Mouse (Mus musculus) neural tube, embryonic 15.5 days (tissue): ENCODE measurements around the gene Hist1h2ab. TPM values are rescaled to one million over a fixed set of nuclear protein-coding genes. Genes with fewer than 3 reads are reported as not detected.
"Not testable (repeated sequence)": the region's sequence is repeated elsewhere in the genome, so short reads cannot be mapped to it uniquely, and the experiment has no call there.

ENCODE experiments used
- ATAC-seq: fragments of 200-750 bp; cut with Nextera tagmentation; 2 replicates; pipeline ENCODE4 v1.8.0; 2017; ENCODE audit warnings: mild to moderate bottlenecking, moderate TSS enrichment, moderate library complexity; ENCODE audit not compliant: low FRiP score
- H3K27ac ChIP-seq: fragments of 300-500 bp; sonication (generic); replicated peaks from 2 replicates; pipeline ENCODE4 v1.5.1; 2015; ENCODE audit warnings: mild to moderate bottlenecking, inconsistent platforms
- H3K27me3 ChIP-seq: fragments of 300-500 bp; sonication (generic); replicated peaks from 2 replicates; pipeline ENCODE4 v1.6.1; 2015; ENCODE audit warnings: inconsistent platforms
- H3K36me3 ChIP-seq: fragments of 300-500 bp; sonication (generic); 2 replicates; pipeline ENCODE4 v1.6.1; 2015; ENCODE audit warnings: inconsistent platforms
- H3K4me1 ChIP-seq: fragments of 300-500 bp; sonication (generic); 2 replicates; pipeline ENCODE4 v1.6.1; 2015; ENCODE audit warnings: inconsistent platforms
- H3K4me2 ChIP-seq: fragments of 300-500 bp; sonication (generic); 2 replicates; pipeline ENCODE4 v1.6.1; 2015; ENCODE audit warnings: inconsistent platforms, mild to moderate bottlenecking, moderate library complexity
- H3K4me3 ChIP-seq: fragments of 300-500 bp; sonication (generic); replicated peaks from 2 replicates; pipeline ENCODE4 v1.5.1; 2015; ENCODE audit warnings: mild to moderate bottlenecking, inconsistent platforms
- H3K9ac ChIP-seq: fragments of 300-500 bp; sonication (generic); replicated peaks from 2 replicates; pipeline ENCODE4 v1.6.1; 2015; ENCODE audit warnings: mild to moderate bottlenecking, inconsistent platforms
- H3K9me3 ChIP-seq: fragments of 300-500 bp; sonication (generic); replicated peaks from 2 replicates; pipeline ENCODE4 v1.6.1; 2016; ENCODE audit warnings: inconsistent platforms
- WGBS: fragments of 180-500 bp; shearing (Covaris S2); methylation state at CpG from one replicate; pipeline ENCODE4 v1.1.7; 2015; ENCODE audit warnings: mixed read lengths; 5-methylcytosine and 5-hydroxymethylcytosine counted together
- polyA plus RNA-seq: library from polyadenylated mRNA; unstranded; fragments of >200 nt; fragmentation: Nextera tagmentation; extraction: Ambion mirVana; gene quantifications from 2 replicates; pipeline ENCODE4 v1.2.1, GENCODE M21; 2015

The Hist1h2ab gene
- polyA plus RNA-seq, 1 experiment from 2014 or later: 3.0 TPM

DNA sequence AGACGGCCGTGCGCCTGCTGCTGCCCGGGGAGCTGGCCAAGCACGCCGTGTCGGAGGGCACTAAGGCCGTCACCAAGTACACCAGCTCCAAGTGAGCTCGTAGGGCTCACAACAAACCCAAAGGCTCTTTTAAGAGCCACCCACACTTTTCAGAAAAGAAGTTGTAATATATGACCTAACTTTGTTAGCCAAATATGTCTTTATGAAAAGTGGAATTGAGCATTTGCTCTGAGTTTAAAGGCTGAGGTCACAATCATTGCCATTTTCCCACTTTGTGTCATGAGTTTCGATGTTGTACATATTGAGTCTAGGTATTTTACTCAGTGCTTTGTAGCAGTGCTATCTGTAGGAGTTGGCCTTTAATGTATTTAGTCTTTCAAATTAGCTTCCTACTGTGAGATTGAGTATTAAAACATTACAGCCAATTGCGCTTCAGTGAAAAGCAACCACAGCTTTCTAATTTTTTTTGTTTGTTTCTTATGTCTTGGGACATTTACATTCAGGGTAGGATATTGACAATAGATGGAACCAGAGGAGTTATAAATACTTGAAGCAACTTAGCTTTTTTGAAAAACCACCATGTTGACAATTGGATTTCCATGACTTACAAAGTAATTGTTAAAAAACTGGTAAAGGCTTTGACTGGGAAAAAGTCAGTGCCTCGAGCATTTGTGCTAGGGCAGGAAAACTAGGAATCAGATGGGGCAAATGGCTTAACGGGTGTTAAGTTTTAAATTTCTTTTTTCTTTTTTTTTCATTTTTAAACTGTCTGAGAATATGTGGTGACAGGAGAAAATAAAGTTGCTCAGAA, 3.6 kb upstream of the Hist1h2ab start:
- peaks cover 22% of the 10 kb centered on the region for H3K4me1 ChIP-seq
- H3K27me3 ChIP-seq: no peaks in the 10 kb centered on the region
- H3K4me2 ChIP-seq: peak overlapping the region; percentile 81
- 0 out of 2 replicates have a peak overlapping the region, but pooled peaks have one; percentile 29 for H3K9ac ChIP-seq
- peak overlapping the region; percentile 96 for H3K27ac ChIP-seq
- H3K36me3 ChIP-seq: no peaks in the 10 kb centered on the region
- H3K9me3 ChIP-seq: no peaks in the 10 kb centered on the region
- 3% methylated on average over 10 of the region's 13 CpGs for WGBS
- H3K4me3 ChIP-seq: peak overlapping the region; percentile 46
- ATAC-seq: peak; percentile 16; the same call in 1 of the 2 replicates

DNA sequence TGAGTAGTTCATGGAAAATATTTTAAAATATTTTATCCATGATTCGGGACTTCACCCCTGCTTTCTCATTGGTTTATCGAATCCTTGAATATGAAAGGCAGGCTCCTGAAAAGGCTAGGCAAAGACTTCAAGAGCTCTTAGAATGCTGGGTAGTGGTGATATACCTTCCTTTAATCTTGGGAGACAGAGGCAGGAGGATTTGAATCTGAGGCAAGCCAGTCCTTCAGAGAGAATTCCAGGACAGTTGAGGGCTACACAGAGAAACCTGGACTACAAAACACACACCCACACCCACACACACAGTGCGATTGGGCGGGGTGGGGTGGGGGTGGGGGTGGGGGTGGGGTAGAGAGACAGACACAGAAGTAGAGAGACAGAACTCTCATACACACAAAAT, 3.0 kb upstream of the Hist1h2ab start:
- Histone ChIP-seq H3K4me3 (no peak overlapping the region), H3K27ac (no peak overlapping the region), H3K9ac (no peak overlapping the region), H3K27me3 (no peaks in the 10 kb centered on the region), H3K4me2 (no peak overlapping the region), H3K9me3 (no peaks in the 10 kb centered on the region), H3K4me1 (peaks cover 25% of the 10 kb centered on the region), H3K36me3 (no peaks in the 10 kb centered on the region)
- no peak for ATAC-seq
- 2% methylated on average over 4 of the region's 4 CpGs for whole genome bisulfite sequencing

DNA sequence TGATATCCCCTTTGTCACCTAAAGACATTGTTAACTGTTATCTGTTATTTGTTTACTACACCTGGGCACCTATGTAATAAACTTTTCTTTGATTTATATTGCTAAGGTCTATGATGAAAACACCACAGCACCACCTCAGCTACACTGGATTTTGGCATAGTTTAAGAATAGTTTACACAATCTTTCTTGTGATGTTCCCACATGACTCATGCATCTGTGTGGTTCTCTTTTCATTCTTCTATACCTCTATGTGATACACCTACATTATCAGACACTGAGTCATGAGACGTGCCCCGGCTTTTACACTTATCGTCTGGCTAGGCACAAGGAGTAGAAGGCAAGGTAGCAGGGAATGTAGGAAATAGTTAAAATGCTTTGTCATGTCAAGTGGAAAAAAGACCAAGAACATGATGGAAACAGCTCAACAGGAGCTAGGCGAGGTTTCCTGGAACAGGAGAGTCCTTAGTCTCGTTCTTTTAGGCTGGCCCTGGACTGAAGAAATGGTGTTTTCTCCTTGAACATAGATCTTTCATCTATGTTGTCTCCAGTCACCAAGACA, 1.3 kb upstream of the Hist1h2ab start:
- WGBS: 89% methylated on average over 5 of the region's 5 CpGs
- no peak overlapping the region for H3K4me2 ChIP-seq

DNA sequence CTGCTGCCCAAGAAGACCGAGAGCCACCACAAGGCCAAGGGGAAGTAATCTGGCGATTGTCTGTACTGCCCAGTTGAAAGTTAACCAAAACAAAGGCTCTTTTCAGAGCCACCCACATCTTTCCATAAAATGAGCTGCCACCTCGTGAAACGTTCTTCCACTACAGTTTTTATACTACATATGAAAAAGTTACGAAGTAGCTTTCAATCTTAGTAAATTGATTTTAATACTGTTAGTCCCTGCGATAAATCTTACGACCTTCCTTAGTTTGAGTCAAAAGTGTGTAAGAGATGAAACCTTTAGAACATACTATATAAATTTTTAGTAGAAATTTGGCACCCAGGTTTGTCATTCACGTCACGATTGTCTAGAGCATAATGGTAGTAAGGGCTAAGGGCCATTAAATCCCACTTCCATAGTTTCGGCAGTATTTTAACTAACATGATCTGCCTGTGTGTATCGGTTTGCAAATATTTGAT, 591 bp downstream of the Hist1h2ab start:
- Histone ChIP-seq H3K4me3 (peak overlapping the region; percentile 46), H3K9me3 (no peaks in the 10 kb centered on the region), H3K4me2 (peak overlapping the region; percentile 81), H3K9ac (peak overlapping the region; percentile 8; the same call in 1 of the 2 replicates), H3K36me3 (no peaks in the 10 kb centered on the region), H3K4me1 (peaks cover 19% of the 10 kb centered on the region), H3K27ac (peak overlapping the region; percentile 93), H3K27me3 (no peaks in the 10 kb centered on the region)
- 1% methylated on average over 11 of the region's 11 CpGs for WGBS
- no peak for ATAC-seq

More for the DNA sequence above, 1.3 kb upstream of the Hist1h2ab start:
- Histone ChIP-seq H3K36me3 (no peaks in the 10 kb centered on the region), H3K9me3 (no peaks in the 10 kb centered on the region), H3K27me3 (no peaks in the 10 kb centered on the region), H3K9ac (no peak overlapping the region), H3K27ac (peak overlapping the region; percentile 65; the same call in 1 of the 2 replicates), H3K4me3 (no peak overlapping the region), H3K4me1 (peaks cover 25% of the 10 kb centered on the region)
- ATAC-seq: no peak

DNA sequence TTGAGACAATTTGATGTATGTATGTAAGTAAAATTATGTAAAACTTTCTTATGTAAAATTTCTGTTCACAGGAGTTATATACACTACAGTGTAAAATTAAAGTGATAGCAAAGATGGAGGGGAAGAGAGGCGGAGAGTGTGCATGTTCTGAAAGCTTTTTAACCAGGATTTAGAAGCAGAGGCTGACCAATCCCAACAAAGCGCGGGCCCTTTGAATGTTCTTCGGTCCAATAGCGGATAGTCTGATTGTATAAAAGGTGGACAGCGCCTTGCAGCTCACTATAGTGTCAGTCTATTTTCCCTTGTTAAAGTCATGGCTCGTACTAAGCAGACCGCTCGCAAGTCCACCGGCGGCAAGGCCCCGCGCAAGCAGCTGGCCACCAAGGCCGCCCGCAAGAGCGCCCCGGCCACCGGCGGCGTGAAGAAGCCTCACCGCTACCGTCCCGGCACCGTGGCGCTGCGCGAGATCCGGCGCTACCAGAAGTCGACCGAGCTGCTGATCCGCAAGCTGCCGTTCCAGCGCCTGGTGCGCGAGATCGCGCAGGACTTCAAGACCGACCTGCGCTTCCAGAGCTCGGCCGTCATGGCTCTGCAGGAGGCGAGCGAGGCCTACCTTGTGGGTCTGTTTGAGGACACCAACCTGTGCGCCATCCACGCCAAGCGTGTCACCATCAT, 1.3 kb downstream of the Hist1h2ab start, which contains the start of gene Hist1h3b:
Hist1h3b (plus strand) TSS at position 201 of the 675 bp plus-strand sequence.
- ATAC-seq: peak; percentile 80
- H3K4me1 ChIP-seq: peaks cover 17% of the 10 kb centered on the region

DNA sequence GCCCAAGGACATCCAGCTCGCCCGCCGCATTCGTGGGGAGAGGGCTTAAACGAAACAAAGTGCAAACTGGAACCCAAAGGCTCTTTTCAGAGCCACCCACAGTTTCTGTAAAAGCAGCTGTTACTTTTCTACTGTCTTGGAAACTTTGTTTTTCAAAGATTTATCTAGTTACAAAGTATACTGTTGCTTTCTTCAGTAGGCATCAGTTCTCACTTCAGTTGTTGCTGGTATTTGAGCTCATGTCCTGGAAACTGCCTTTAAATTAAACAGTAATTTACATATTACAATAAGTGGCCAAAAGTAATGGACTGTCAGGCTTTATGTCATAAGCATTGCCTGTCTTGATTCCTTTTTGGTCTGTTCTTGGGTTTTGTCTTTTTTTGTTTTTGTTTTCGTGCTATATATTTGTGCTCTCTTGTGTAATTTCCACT, 1.8 kb downstream of the Hist1h2ab start:
- ATAC-seq: no peak
- Histone ChIP-seq H3K9me3 (no peaks in the 10 kb centered on the region), H3K4me3 (no peak overlapping the region), H3K27me3 (no peaks in the 10 kb centered on the region), H3K27ac (no peak overlapping the region), H3K36me3 (no peaks in the 10 kb centered on the region), H3K4me1 (peaks cover 17% of the 10 kb centered on the region), H3K9ac (no peak overlapping the region), H3K4me2 (peak overlapping the region; percentile 34)
- WGBS: 4% methylated on average over 6 of the region's 6 CpGs

More for the DNA sequence above, 1.3 kb downstream of the Hist1h2ab start, which contains the start of gene Hist1h3b:
- 0% methylated on average over 19 of the region's 47 CpGs for WGBS
- Histone ChIP-seq H3K4me3 (peak within 1 kb of the TSS; percentile 46), H3K27ac (peak within 1 kb of the TSS; percentile 93), H3K4me2 (peak within 1 kb of the TSS; percentile 81), H3K9ac (peak within 1 kb of the TSS; percentile 52)
- H3K9me3 ChIP-seq, H3K27me3 ChIP-seq, H3K36me3 ChIP-seq: not testable (repeated sequence)

DNA sequence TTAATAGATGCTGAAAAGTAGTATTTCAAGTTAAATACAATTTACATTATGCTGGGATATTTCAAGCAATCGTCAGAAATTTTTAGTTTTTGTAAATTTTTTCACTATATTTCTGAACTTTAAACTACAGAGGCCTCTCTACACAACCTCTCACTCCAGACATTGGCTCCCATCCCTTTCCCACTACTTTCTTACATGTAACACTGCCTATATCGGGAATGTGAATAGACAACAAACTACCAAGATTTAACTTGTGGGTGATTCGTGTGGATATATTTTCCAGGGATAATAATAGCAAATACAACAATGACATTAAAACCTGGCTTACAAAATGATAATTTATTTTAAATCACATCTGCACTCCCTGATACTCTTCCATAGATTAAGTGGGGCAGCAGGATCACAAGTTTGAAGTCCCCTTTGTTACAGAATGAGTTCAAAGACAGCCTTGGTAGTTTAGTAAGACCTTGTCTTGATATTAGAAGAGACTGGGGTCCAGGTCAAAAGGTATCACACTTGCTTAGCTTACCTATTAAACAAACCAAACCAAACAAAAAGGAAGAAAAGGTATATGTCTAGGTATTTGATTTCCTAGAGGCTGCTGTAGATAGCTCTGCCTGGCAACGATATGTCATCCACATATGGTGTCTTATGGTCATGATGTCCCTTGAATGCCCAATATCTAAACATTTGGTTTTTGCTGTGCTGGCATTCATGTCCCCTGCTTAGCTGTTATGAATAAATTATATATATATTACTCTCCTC, 2.6 kb downstream of the Hist1h2ab start:
- no peak for ATAC-seq
- no peaks in the 10 kb centered on the region for H3K36me3 ChIP-seq
- H3K4me2 ChIP-seq: peak overlapping the region; percentile 34; the same call in 1 of the 2 replicates
- H3K4me1 ChIP-seq: peaks cover 14% of the 10 kb centered on the region
- H3K27ac ChIP-seq: no peak overlapping the region
- no peaks in the 10 kb centered on the region for H3K27me3 ChIP-seq
- no peaks in the 10 kb centered on the region for H3K9me3 ChIP-seq
- 61% methylated on average over 4 of the region's 4 CpGs for WGBS
- H3K9ac ChIP-seq: no peak overlapping the region
- H3K4me3 ChIP-seq: no peak overlapping the region

DNA sequence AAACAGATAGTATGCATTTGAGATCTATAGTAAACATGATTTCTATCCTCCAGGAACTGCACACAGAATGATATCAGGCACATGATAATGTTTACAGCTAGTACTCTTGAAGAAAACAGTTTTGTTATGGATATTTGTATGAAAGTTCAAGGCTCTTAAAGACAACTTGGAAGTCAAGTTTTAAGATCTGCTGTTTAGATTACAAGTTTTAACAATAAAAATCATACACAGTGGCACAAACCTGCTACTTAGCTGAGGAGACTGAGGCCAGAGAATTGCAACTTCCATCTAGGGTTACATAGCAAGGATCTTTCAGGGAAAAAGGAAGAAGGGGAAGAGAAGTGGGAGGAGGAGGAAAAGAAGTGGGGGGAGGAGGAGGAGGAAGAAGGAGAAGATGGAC, 4.1 kb downstream of the Hist1h2ab start:
- Histone ChIP-seq H3K36me3 (no peaks in the 10 kb centered on the region), H3K9me3 (no peaks in the 10 kb centered on the region), H3K9ac (no peak overlapping the region), H3K4me3 (no peak overlapping the region), H3K4me2 (no peak overlapping the region), H3K27me3 (no peaks in the 10 kb centered on the region), H3K27ac (no peak overlapping the region), H3K4me1 (peaks cover 16% of the 10 kb centered on the region)
- no peak for ATAC-seq

DNA sequence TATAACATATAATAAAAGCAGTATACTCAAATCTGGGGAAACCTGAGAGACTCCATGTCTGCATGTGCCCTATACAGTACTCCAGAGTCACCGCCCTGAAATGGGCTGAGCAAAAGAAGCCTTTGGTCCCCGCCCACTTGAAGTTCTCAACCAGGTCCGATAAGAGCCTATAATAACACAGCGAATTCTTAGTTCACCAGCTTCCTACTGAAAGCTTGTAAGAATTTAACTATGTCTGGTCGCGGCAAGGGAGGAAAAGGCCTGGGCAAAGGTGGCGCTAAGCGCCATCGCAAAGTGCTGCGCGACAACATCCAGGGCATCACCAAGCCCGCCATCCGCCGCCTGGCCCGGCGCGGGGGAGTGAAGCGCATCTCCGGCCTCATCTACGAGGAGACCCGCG, 5.9 kb downstream of the Hist1h2ab start, which contains the start of gene Hist1h4b:
Hist1h4b (plus strand) TSS at position 224 of the 400 bp plus-strand sequence.
- Histone ChIP-seq H3K27me3 (no peaks in the 10 kb centered on the region), H3K4me3 (peak within 1 kb of the TSS; percentile 41), H3K27ac (peak within 1 kb of the TSS; percentile 87), H3K36me3 (no peaks in the 10 kb centered on the region), H3K9ac (peak within 1 kb of the TSS; percentile 44), H3K4me1 (peaks cover 22% of the 10 kb centered on the region), H3K9me3 (no peaks in the 10 kb centered on the region), H3K4me2 (peak within 1 kb of the TSS; percentile 66)
- under 1% methylated on average over 17 of the region's 22 CpGs for WGBS
- ATAC-seq: peak; percentile 78

DNA sequence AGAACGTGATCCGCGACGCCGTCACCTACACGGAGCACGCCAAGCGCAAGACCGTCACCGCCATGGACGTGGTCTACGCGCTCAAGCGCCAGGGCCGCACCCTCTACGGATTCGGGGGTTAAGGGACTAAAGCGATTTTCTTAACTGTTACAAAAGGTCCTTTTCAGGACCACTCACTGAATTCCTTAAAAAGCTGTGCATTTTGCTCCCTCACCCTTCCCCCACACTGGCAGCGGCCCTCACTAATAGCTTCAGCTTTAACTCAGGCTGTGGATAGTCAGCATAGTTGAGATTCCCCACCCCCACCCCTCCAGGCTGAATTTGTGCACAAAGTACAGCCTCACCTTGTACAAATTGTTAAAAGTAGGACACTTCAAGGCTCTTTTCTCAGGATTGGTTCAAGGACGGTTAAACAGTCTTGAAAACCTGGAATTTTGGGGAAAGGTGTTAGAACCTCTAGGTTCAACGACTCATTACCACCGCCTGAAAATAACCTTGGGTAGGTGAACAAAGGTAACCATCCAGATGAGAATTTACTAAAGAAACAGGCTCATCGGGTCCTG, 6.4 kb downstream of the Hist1h2ab start:
- peak overlapping the region; percentile 44 for H3K9ac ChIP-seq
- 1% methylated on average over 18 of the region's 23 CpGs for WGBS
- H3K4me3 ChIP-seq: peak overlapping the region; percentile 41
- peaks cover 22% of the 10 kb centered on the region for H3K4me1 ChIP-seq
- H3K36me3 ChIP-seq: no peaks in the 10 kb centered on the region
- no peaks in the 10 kb centered on the region for H3K27me3 ChIP-seq
- ATAC-seq: peak; percentile 7; the same call in 1 of the 2 replicates
- H3K4me2 ChIP-seq: peak overlapping the region; percentile 66
- peak overlapping the region; percentile 87 for H3K27ac ChIP-seq
- no peaks in the 10 kb centered on the region for H3K9me3 ChIP-seq
